Mouse (Mus musculus): ENCODE data around the gene Cenpc1.

The Cenpc1 gene

DNA sequence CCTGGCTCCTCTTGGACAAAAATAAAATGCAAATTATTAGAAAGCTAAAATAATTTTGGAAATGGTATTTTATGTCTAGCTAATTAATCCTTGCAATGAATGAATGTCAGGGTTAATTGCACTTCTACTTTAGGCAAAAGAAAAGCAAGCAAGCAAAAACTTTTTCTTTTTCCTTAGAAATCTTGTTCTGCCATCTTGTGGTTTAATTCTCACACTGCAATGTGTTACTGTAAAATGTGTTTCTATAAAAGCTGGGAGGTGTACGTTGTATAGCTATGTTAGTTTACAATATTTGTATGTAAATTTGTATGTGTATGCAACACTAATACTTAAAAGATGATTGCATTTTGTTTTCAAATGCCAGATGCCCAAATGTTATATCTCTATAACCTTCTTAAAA lies 70.8 kb downstream of the Cenpc1 start:
- peak in 1 of 2 experiments; percentile 7 for DNase-seq

DNA sequence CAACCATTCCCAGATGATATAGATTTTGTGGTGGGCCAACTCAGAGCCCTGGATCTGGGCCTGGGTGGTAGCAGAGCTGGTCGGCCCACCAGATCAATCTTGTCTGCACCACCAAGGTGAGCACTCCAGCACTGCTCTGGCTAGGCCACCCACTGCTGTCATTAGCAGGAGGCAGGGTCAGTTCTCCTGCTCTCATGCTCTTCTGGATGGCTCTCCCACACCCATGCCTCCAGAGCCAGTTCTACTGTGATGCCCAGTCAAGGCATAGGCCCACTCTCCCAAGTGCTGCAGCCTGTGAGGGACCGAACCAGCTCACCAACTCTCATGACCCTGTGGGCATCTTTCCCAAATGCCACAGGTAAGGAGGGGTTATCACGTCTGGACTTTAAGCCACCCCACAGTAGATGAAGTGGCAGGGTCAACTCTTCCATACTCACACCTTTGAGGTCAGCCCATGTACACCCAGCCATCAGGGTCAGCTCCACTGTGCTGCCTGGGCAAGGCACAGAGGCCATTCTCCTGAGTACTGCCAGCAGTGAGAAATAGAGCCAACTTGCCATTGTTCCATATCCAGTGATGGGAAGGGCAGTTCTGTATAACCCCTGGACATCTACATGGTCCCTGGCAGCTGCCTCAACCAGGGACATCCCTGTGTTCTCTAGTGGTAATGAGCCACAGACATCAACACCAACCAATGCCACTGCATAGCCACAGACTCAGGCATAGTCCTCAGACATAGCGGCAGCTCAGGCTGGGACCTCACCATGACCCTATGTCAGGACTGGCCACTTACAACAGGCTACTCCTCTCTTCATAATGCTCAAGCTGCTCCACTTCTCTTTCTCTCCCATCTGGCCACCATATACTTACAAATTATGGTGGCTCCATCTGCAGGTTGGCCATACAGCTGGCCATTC lies 72.3 kb downstream of the Cenpc1 start:
- no peak for DNase-seq

DNA sequence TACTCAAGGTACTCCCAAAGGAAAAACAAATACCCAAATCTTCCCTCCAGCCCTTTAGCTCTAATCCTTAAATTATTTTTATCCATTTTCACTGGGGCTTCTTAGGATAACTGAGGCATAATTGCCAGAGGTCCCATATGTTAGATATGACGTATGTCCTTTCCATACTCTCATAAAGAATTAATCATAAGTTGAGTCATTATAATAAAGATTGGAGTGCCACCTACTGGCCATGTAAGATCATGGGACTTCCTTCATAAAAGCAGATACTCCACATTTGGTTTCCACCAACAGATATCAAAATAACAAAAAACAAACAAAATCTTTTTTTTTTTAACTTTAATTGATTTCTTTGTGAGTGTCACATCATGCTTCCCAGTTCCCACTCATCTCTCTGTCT lies 73.3 kb downstream of the Cenpc1 start:
- DNase-seq = peak; percentile 34 to 58

DNA sequence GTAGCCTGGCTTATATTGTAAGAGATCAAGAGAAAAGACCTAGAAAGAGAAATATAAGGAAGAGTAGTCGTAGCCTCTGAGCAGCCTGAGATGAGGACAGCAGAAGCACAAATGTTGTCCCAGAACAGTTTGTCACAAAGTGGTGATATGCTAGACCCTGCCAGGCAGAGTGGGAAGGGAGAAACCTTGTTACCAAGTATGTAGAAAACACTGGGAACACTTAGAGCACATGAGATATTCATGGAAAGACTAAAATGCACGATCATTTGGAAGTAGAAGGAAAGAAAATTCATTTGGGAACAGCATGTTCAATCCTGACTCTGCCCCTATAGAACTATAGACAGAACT lies 77.9 kb downstream of the Cenpc1 start:
- no peak for DNase-seq

DNA sequence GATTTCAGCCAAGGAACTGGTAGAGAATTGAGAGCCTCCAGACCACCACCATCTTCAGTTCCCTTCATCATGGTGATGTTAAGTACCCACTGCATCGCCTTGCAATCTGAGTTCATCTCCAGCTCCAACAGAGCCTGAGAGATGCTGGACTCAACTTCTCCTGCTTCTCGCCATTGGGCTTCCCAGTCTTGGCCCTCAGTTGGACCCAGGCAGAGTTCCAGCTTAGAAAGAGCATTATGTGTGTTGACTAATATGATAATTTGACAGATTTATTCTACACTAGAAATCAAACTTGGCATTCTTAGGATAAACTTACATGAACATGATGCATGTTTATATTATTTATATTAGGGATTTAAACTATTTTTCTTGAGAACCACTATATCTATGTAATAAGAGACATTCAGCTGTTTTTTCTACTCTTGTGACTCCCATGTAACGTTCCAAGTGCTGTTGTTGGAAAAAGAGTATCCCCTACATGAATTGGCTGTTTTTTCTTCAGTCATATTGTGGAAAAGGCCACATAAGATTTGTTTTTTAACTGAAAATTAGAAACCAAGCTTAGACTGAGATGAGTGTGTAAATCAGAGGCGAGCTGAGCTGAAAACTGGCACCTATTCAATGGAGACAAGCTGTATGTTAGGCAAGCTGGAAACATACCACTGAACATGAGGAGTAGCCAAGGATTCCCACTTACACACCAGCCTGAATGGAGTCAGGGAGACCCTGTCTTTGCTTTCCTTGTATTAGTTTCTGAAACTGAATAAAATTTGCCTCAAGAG lies 78.5 kb downstream of the Cenpc1 start:
- DNase-seq = no peak

DNA sequence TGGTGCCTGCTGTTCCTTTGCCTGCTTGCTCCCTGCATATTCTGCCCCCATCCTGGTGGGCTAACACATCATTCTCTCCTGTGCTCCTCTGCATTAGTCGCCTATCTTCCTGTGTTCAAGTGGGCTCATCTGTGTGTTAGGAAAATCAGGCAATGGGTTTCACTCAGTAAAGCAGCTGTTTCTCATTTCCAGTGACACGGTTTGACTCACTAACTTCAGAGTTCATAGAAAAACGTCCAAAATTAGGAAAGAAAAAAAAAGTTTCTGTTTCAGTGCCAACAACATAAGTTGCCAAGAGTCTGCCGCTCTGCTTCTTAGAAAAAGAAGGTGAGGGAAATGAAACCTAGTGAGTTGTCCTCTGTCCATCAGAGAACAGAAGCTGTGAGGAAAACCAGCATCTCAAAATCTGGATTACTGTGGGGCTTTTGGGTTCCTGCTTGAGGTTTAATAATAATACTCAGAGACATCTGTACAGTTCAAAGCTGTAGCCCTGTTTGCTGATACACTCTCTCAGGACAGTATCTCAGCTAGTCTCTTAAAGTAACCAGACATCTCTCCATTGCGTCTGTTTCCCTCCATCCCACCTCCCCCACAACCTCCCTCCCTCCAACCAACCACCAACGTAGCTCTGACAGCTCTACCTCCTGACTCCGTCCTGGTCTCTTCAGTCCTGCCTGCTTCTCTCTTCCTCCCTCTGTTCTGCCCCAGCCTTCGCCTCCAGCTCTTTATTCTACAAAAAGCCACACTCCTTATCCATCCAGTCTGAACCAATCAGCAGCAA lies 87.5 kb downstream of the Cenpc1 start:
- no peak for DNase-seq

DNA sequence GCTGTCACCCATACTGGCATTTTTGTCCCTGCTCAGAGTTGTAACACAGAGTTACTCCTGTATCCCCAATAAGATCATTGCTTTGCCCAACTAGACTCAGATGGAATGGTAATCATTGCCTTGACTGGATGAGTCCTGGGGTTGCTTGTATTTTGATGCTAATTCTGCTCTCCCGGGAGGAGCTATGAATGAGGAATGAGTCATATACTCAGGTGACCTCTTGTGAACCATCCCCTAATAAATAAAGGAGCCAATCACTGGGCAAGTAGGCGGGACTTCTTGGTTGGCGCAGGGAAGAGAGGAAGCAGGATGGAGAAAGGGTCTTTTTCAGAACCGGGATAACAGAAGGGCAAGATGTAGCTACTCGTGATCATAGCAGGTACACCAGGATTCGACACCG lies 102.6 kb downstream of the Cenpc1 start:
- DNase-seq = no peak
